9 mouse cellular contexts compared by ENCODE assay signal in genomic region chr7:92638050-92638449, GRCm38 (mm10). TPM values are rescaled to one million over a fixed set of nuclear protein-coding genes. Genes with fewer than 3 reads are reported as not detected.
DNase-seq lines count a peak whose midpoint lies in the region; ATAC-seq and TF ChIP-seq lines count a peak whose summit lies in the region.
"Had no signal": no experiment of that assay in that cellular context is flagged by ENCODE, and none has a peak within 500 bp of the region (broad histone marks: within the 10 kb centered on the region; RNA-seq: fewer than 3 reads in every experiment).

No protein-coding gene starts in this region.

- ATAC-seq in lung, embryonic 14.5 days (ENCODE audit: insufficient read depth) = no peak
- ATAC-seq in forebrain, embryonic 12.5 days (ENCODE audit: low FRiP score) = no peak
- ATAC-seq in liver, embryonic 13.5 days (ENCODE audit: low read depth) = no peak
- no peak for ATAC-seq in stomach, embryonic 15.5 days (ENCODE audit: insufficient read depth, low FRiP score, low read depth)

- peak overlapping the region; percentile 73 for H3K4me3 ChIP-seq in lung, embryonic 14.5 days (ENCODE audit: low read depth, low read length)
- peak overlapping the region; percentile 81 for H3K4me3 ChIP-seq in forebrain, embryonic 12.5 days (replicated peaks)
- peak overlapping the region; percentile 81 for H3K4me3 ChIP-seq in liver, embryonic 13.5 days (replicated peaks)
- H3K4me3 ChIP-seq in stomach, embryonic 15.5 days (replicated peaks) = peak overlapping the region; percentile 88; the same call in 1 of the 2 replicates

- no peaks in the 10 kb centered on the region for H3K27me3 ChIP-seq in lung, embryonic 14.5 days (ENCODE audit: insufficient read depth, low read length)
- H3K27me3 ChIP-seq in forebrain, embryonic 12.5 days = no peaks in the 10 kb centered on the region
- H3K27me3 ChIP-seq in liver, embryonic 13.5 days = peaks cover 24% of the 10 kb centered on the region
- no peaks in the 10 kb centered on the region for H3K27me3 ChIP-seq in stomach, embryonic 15.5 days (replicated peaks)

- no peak for TF ChIP-seq CTCF in lung, embryonic 14.5 days (IDR thresholded peaks at IDR 0.05; ENCODE audit: low read depth)

- 85% methylated on average over 5 of the region's 5 CpGs for WGBS in lung, embryonic 14.5 days
- 93% methylated on average over 5 of the region's 5 CpGs for WGBS in forebrain, embryonic 12.5 days
- 74% methylated on average over 5 of the region's 5 CpGs for WGBS in liver, embryonic 13.5 days (ENCODE audit: insufficient replicate concordance)
- 80% methylated on average over 5 of the region's 5 CpGs for WGBS in stomach, embryonic 15.5 days

- H3K9ac ChIP-seq in lung, embryonic 14.5 days = peak overlapping the region; percentile 70; the same call in 1 of the 2 replicates
- H3K9ac ChIP-seq in forebrain, embryonic 12.5 days = no peak overlapping the region
- peak overlapping the region; percentile 80 for H3K9ac ChIP-seq in liver, embryonic 13.5 days
- 0 out of 2 replicates have a peak overlapping the region, but pooled peaks have one; percentile 76 for H3K9ac ChIP-seq in stomach, embryonic 15.5 days

- H3K27ac ChIP-seq in lung, embryonic 14.5 days (ENCODE audit: low read depth) = no peak overlapping the region
- no peak overlapping the region for H3K27ac ChIP-seq in forebrain, embryonic 12.5 days
- H3K27ac ChIP-seq in liver, embryonic 13.5 days = no peak overlapping the region
- H3K27ac ChIP-seq in stomach, embryonic 15.5 days = no peak overlapping the region

- peaks cover 10% of the 10 kb centered on the region; the same call in 1 of the 2 replicates for H3K36me3 ChIP-seq in lung, embryonic 14.5 days (ENCODE audit: insufficient read depth)
- peaks cover 10% of the 10 kb centered on the region for H3K36me3 ChIP-seq in forebrain, embryonic 12.5 days (replicated peaks)
- H3K36me3 ChIP-seq in liver, embryonic 13.5 days = peaks cover 16% of the 10 kb centered on the region
- no peaks in the 10 kb centered on the region; the same call in 1 of the 2 replicates for H3K36me3 ChIP-seq in stomach, embryonic 15.5 days

- H3K4me1 ChIP-seq in lung, embryonic 14.5 days (ENCODE audit: insufficient read depth) = no peaks in the 10 kb centered on the region
- peaks cover 14% of the 10 kb centered on the region for H3K4me1 ChIP-seq in forebrain, embryonic 12.5 days
- peaks cover 23% of the 10 kb centered on the region for H3K4me1 ChIP-seq in liver, embryonic 13.5 days (replicated peaks)
- H3K4me1 ChIP-seq in stomach, embryonic 15.5 days = peaks cover 7% of the 10 kb centered on the region; the same call in 1 of the 2 replicates

- DNase-seq in lung, embryonic 14.5 days = no peak
- DNase-seq in lung, postnatal 25 days (ENCODE audit: low spot score) = no peak
- DNase-seq in liver, embryonic 13.5 days = no peak
- no peak for DNase-seq in c-Kit-positive CD71-positive TER-119-positive erythroid progenitor cells, embryonic 14.5 days (ENCODE audit: low spot score)
- DNase-seq in layer of hippocampus, adult 9-11 months = no peak
- DNase-seq in layer of hippocampus, postnatal 10 days (ENCODE audit: low spot score in 2 of 2) = no peak
- DNase-seq: lung, postnatal 10 days had no signal

- H3K4me2 ChIP-seq in lung, embryonic 14.5 days = peak overlapping the region; percentile 95
- H3K4me2 ChIP-seq in forebrain, embryonic 12.5 days = peak overlapping the region; percentile 98
- H3K4me2 ChIP-seq in liver, embryonic 13.5 days = peak overlapping the region; percentile 96
- H3K4me2 ChIP-seq in stomach, embryonic 15.5 days = peak overlapping the region; percentile 62

- H3K9me3 ChIP-seq in lung, embryonic 14.5 days (ENCODE audit: low read depth, low read length) = no peaks in the 10 kb centered on the region
- no peaks in the 10 kb centered on the region for H3K9me3 ChIP-seq in forebrain, embryonic 12.5 days
- no peaks in the 10 kb centered on the region for H3K9me3 ChIP-seq in liver, embryonic 13.5 days (replicated peaks)
- H3K9me3 ChIP-seq in stomach, embryonic 15.5 days = no peaks in the 10 kb centered on the region

RNA-seq across cellular contexts. Expression of gene Ankrd42, which starts 1.1 kb away (rescaled TPM):
- 5.6 and 6.2 TPM in 2 replicates for polyA plus RNA-seq in lung, embryonic 14.5 days (2014; fragmentation: Nextera tagmentation; extraction: Ambion mirVana)
- polyA plus RNA-seq in forebrain, embryonic 12.5 days (2016; fragmentation: Nextera tagmentation; extraction: Ambion mirVana) = 11.9 and 15.4 TPM in 2 replicates
- polyA plus RNA-seq in liver, embryonic 13.5 days (2015; fragmentation: Nextera tagmentation; extraction: Ambion mirVana) = 0.45 and 0.66 TPM in 2 replicates
- 5.0 and 5.8 TPM in 2 replicates for polyA plus RNA-seq in stomach, embryonic 15.5 days (2015; fragmentation: Nextera tagmentation; extraction: Ambion mirVana)
- total RNA-seq in layer of hippocampus, postnatal 10 days (2021) = 10 to 100 TPM; 26.4 to 26.6 TPM

RNA-seq across cellular contexts. Expression of gene Pcf11, which starts 31.7 kb away (rescaled TPM):
- polyA plus RNA-seq in lung, embryonic 14.5 days (2014; fragmentation: Nextera tagmentation; extraction: Ambion mirVana) = 21.0 and 22.2 TPM in 2 replicates
- polyA plus RNA-seq in forebrain, embryonic 12.5 days (2016; fragmentation: Nextera tagmentation; extraction: Ambion mirVana) = 31.3 and 34.5 TPM in 2 replicates
- polyA plus RNA-seq in liver, embryonic 13.5 days (2015; fragmentation: Nextera tagmentation; extraction: Ambion mirVana) = 9.8 and 10.8 TPM in 2 replicates
- polyA plus RNA-seq in stomach, embryonic 15.5 days (2015; fragmentation: Nextera tagmentation; extraction: Ambion mirVana) = 23.1 and 24.4 TPM in 2 replicates
- 10 to 100 TPM; 41.8 to 45.5 TPM for total RNA-seq in layer of hippocampus, postnatal 10 days (2021)
